Mouse (Mus musculus): ENCODE data around the gene Fam168a.

Gene Fam168a

DNA sequence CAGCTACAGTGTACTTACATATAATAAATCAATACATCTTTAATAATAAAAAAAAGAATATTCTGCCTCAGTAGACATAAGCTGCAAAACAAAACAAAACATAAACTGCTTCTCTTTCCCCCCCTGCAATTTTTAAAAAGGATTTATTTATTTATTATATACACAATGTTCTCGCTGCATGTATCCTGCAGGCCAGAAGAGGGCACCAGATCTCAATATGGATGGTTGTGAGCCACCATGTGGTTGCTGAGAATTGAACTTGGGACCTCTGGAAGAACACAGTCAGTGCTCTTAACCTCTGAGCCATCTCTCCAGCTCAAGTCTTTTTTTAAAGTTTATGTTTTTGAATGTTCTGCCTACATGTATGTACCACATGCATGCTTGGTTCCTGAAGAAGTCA, 67.8 kb downstream of the Fam168a start:
- ATAC-seq (ENCODE audit: low TSS enrichment) = no peak

GRCm38 (mm10) chr7:100775810-100776209, 69.4 kb downstream of the Fam168a start:
- no peak for ATAC-seq (ENCODE audit: low TSS enrichment)

DNA sequence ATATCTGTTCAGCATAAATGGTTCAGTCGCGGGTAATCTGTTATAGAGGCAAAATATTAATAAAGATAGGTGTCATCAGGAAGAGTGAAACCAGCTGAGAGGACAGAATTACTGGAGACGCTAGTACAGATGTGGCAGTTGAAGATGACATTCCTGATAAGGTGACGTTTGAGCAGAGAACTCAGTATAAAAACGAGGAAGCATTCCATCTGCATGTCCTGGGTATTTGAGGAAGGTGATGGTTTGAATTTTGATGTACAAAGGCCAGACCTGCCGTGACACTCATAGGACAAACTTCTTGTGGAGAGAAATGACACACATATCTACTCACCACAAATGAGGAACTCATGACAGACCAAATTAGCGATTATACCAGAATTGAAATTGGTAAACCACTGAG, 73.8 kb downstream of the Fam168a start:
- ATAC-seq (ENCODE audit: low TSS enrichment) = no peak

DNA sequence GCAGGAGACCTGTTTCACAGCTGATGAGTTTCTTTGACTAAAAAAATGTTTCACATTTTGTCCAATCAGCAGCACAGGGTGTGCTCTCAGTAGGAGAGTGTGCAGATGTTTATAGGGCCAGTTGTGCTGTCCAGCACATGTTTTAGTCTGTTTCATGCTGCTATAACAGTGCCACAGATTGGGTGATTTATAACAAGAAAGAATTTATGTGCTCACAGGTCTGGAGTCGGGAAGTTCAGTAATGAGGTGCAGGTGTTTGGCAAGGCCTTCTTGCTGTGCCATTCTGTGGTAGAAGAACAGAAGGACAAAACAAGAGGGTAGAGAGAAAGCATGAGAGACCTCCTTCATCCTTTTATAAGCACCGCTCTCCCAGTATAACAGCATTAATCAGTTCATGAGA, 78.2 kb downstream of the Fam168a start:
- no peak for ATAC-seq (ENCODE audit: low TSS enrichment)

GRCm38 (mm10) chr7:100785426-100785825, 79.0 kb downstream of the Fam168a start:
- no peak for ATAC-seq (ENCODE audit: low TSS enrichment)

- ATAC-seq (ENCODE audit: low TSS enrichment) = no peak
These were observed 79.6 kb downstream of the Fam168a start for GRCm38 (mm10) chr7:100786078-100786477.

DNA sequence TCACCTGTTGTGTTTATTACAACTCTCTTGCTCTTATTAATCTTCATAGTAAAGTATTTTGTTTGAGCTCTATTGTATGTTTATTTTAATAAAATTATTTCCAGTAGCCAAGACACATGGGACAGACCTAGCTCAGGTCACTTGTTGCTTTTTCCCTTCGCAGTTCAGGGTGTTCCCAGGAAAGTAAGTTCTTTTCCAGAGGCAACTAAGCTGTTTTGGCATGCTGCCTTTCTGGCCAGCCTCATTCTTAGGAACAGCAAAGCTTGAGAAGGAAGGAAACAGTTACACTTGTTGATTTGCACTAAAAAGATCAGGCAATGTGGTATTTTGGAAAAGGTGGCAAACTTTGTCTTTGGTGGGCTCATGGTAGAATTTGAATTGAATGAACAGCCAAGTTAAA, 81.9 kb downstream of the Fam168a start:
- no peak for ATAC-seq (ENCODE audit: low TSS enrichment)

DNA sequence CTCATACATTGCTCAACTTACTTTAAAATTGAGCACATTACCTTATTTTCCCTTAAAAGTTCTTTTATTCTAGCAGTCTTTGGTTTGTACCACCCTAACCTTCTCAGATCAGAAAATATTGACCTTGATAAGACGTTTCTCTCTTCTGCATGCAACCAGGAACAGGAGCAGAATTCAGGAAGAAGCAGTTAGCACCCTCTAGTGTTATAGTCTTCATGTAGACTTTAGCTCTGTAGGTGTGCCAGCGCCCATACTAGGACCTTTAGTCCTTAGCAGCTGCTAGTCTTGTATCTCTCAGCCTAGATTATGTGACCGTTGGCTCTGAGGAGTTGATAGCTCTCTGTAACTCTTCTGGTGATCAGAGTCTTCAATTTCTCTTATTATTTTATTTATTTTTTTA, 92.4 kb downstream of the Fam168a start:
- peak; percentile 81; the same call in 1 of the 2 replicates for ATAC-seq (ENCODE audit: low TSS enrichment)

DNA sequence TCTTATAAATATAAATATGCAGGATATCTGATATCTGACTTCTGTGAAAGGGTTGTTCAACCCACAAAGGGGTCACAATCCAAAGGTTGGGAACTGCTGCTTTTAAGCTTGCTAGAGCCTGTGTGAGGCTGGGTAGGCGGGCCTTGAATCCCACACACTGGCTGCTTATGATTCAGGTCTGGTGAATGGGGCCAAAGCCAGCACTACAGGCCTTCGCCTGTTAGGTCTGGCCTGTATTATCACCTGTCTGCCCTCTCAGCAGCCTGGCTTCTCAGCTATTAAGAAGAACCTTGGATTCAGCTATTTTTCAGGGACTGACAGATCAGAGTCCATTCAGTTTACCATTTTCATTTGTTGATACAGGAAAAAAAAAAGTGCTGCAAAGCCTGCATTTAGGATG, 99.0 kb downstream of the Fam168a start:
- no peak for ATAC-seq (ENCODE audit: low TSS enrichment)

DNA sequence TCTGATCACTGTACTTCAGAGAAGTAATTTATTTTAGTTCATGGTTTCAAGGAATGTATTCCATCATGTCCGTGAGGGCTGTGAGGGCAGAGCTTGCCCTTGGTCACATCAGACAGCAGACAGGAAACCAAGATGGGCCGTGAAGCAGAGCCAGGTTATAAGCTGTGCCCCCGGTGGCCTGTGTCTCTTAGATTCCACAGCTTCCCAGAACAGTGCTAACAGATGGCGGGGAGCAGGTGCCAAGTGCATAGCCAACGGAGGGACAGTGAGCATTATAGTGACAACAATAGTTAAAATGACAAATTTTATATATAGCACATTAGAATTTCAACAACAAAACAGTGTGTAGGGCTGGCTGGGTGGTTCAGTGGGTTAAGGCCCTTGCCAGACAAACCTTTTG, 105.5 kb downstream of the Fam168a start:
- no peak for ATAC-seq (ENCODE audit: low TSS enrichment)

DNA sequence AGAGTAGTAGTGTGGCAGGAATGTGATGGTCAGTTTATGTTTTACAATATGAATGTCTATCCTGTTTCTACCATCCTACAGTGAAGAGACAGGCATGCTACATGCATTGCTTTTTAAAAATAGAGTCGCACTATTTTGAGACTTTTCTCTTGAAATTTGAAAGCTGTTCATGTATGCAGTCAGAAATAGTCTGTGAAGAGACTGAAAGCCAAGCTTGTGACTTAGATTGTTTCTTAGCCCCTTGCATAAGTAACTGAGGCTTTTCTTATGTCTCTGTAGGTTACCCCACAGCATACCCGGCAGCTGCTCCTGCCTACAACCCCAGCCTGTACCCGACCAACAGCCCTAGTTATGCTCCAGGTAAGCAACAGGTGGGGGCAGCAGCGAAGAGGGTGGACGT, 106.2 kb downstream of the Fam168a start:
- ATAC-seq (ENCODE audit: low TSS enrichment) = peak; percentile 66

- 0 out of 2 replicates have a peak, but pooled peaks have one; percentile 4 for ATAC-seq (ENCODE audit: low TSS enrichment)
These were observed 109.6 kb downstream of the Fam168a start for GRCm38 (mm10) chr7:100815900-100816570.

DNA sequence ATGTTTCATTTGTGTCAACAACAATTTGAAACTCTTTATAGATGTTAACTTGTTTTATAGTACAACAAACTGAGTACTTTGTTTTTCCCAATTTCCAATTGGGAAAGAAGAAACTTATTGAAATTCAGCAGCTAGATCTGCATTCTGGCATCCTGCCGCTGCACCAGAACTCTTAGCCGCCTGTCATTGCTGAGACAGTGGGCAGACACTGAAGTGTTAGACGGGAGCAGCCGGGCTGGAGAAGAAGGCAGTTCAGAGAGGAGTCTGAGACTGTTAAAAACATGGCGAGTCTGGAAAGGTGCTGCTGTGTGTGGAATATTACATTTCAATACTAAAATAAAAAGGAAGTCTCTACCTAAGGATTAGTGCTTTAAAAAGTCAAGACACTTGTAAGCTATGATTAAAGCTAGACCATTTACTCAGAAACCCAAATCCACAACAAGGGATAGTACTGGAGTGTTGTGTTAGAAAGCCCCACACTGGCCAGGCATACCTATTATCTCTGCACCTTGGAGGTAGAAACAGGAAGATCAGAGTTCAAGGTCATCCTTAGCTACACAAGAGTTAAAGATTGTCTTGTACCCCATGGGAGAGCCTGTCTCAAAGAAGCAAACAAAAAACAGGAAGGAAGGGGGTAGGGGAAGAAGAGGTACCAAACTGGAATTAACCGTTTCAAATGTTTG, 110.5 kb downstream of the Fam168a start:
- ATAC-seq (ENCODE audit: low TSS enrichment) = peak; percentile 53; the same call in 1 of the 2 replicates

- ATAC-seq (ENCODE audit: low TSS enrichment) = no peak
These were observed 111.0 kb downstream of the Fam168a start for GRCm38 (mm10) chr7:100817442-100817760.

GRCm38 (mm10) chr7:100818401-100819064, 112.1 kb downstream of the Fam168a start:
- peak; percentile 29; the same call in 1 of the 2 replicates for ATAC-seq (ENCODE audit: low TSS enrichment)

DNA sequence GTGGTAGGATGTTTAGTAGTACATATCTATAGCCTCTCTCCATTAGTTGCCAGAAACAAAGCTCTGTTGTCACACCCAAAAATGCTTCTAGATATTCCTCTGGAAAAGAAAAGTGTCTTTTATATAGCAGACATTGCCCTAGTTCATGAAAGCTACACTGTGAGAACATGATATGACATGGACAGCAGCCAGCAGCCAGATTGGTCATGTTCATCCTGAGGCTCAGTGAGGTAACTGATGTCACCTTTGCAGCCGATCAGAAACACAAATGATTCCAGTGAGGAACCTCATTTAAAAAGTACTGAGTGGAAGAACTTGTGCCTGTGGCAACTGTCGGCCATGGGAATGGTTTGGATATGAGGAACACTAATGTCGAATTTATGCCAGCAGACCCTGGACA, 118.2 kb downstream of the Fam168a start:
- no peak for ATAC-seq (ENCODE audit: low TSS enrichment)

DNA sequence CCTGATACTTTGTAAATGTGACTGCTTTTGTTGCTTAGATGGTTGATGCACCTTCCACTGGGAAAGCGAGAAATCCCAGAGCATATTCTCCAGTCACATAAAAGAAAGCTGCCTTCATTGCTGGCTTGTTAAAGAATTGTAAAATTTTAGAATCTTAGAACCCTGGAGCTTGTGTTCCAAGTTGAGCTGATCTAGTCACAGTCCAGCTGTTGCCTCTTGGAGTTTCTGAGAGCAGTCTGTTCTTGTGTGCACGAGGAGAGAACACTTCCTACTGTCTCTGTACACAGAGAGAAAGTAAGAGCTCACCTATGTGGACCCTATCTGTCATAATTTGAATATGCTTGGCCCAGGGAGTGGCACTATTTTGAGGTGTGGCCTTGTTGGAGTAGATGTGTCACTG, 122.1 kb downstream of the Fam168a start:
- ATAC-seq (ENCODE audit: low TSS enrichment) = peak; percentile 72

- ATAC-seq (ENCODE audit: low TSS enrichment) = no peak
These were observed 127.4 kb downstream of the Fam168a start for GRCm38 (mm10) chr7:100833859-100834258.

DNA sequence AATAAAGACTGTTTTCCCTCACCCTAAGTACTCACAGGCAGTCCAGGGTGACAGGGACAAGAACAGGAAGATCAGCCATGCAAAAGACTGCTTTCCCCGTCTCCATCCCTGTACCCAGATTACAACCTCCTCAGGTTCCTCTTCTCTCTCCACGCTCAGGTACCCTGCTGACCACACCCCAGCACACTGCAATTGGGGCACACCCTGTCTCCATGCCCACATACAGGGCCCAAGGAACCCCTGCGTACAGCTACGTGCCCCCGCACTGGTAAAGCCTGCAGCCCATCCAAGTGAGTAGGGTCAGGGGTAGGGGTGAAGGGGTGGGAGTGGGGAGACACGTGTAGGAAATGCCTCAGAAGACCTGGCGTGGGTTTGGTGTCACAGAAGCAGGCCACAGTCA, 128.7 kb downstream of the Fam168a start:
- no peak for ATAC-seq (ENCODE audit: low TSS enrichment)

DNA sequence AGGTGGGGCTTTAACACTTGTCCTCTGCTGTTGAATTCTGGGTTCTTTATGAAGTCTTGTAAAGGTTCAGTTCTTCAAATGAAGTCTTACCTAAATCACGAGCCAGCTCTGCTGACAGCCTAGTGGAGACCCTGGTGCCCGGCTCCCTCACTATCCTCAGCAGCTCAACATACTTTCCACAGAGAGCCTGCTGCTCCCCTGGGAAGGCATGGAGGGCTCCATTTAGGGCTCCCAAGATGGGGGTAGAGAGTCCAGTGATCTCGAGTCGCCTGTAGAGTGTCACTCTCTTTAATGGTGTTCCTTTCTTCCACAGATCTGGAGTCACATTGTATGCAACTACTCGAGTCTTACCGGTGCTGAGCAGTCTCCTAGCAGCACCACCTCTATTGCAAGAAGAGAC, 129.3 kb downstream of the Fam168a start:
- no peak for ATAC-seq (ENCODE audit: low TSS enrichment)

DNA sequence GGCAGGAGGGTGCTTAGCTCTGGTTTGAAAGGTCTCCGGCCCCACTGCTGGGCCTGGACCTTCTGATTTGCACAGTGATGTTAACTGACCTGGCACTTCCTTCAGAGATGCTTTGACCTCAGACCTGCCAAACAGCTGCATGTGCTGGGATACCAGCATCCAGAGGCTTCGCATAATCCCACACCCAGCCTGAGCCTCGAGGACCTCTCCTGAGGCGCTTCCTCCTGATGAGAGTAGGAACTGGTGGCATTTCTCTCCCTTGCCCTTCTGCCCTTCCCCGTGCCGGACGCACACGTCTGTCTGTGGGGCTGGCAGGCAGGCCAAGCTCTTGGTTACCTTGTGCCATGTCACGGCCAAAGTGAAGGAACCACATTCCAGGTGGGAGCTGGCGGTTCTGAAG, 130.2 kb downstream of the Fam168a start:
- no peak for ATAC-seq (ENCODE audit: low TSS enrichment)

DNA sequence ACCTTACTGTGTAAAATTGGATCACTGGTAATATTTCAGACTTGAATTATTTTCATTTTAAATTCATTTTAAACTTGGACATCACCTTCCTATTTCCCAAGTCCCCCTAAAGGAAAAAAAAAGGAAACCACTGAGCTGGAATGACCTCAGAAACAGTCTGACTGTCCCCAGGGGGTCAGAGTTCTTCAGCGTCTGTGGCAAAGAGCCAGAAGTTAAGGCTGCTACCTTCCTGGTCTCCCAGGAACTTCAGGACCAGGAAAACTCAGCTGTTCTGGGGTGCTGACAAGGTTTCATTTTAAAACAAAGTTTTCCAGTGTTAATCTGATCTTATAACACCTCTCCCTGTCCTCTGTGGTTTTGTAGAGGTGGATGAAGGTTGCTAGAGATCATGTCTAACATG, 131.3 kb downstream of the Fam168a start:
- no peak for ATAC-seq (ENCODE audit: low TSS enrichment)
